Mouse (Mus musculus) midbrain, embryonic 14.5 days (tissue): ENCODE measurements around the gene Ube2o. TPM values are rescaled to one million over a fixed set of nuclear protein-coding genes. Genes with fewer than 3 reads are reported as not detected.
A peak's percentile ranks its signal among the peaks of the same experiment; 100 is the strongest.

Experiments used
- ATAC-seq: fragments of 200-750 bp; cut with Nextera tagmentation; 2 replicates; pipeline ENCODE4 v1.8.0; 2017; ENCODE audit warnings: moderate number of reproducible peaks, moderate library complexity; ENCODE audit not compliant: low FRiP score, low TSS enrichment
- DNase-seq: peaks from one replicate; pipeline ENCODE4 v3.0.0-alpha.2; 2015
- H3K27ac ChIP-seq: fragments of 300-500 bp; sonication (generic); replicated peaks from 2 replicates; pipeline ENCODE4 v1.5.1; 2014; ENCODE audit warnings: mild to moderate bottlenecking, low read depth, low read length, moderate library complexity
- H3K27me3 ChIP-seq: fragments of 300-500 bp; sonication (generic); 2 replicates; pipeline ENCODE4 v1.6.1; 2014; ENCODE audit warnings: low read length, control low read depth, mixed read lengths; ENCODE audit not compliant: control insufficient read depth, insufficient read depth
- H3K36me3 ChIP-seq: fragments of 300-500 bp; sonication (generic); 2 replicates; pipeline ENCODE4 v1.6.1; 2014; ENCODE audit warnings: low read length, control low read depth; ENCODE audit not compliant: control insufficient read depth, insufficient read depth
- H3K4me1 ChIP-seq: fragments of 300-500 bp; sonication (generic); 2 replicates; pipeline ENCODE4 v1.6.1; 2014; ENCODE audit warnings: mild to moderate bottlenecking, antibody characterized with exemption, low read length, control low read depth; ENCODE audit not compliant: control insufficient read depth, insufficient read depth
- H3K4me2 ChIP-seq: fragments of 300-500 bp; sonication (generic); 2 replicates; pipeline ENCODE4 v1.6.1; 2014; ENCODE audit warnings: mild to moderate bottlenecking, low read length, moderate library complexity
- H3K4me3 ChIP-seq: fragments of 300-500 bp; sonication (generic); replicated peaks from 2 replicates; pipeline ENCODE4 v1.5.1; 2014; ENCODE audit warnings: low read depth, low read length
- H3K9ac ChIP-seq: fragments of 300-500 bp; sonication (generic); replicated peaks from 2 replicates; pipeline ENCODE4 v1.6.1; 2014; ENCODE audit warnings: mild to moderate bottlenecking, low read length, moderate library complexity
- H3K9me3 ChIP-seq: fragments of 300-500 bp; sonication (generic); 2 replicates; pipeline ENCODE4 v1.6.1; 2016; ENCODE audit warnings: low read length, control low read depth, mixed read lengths; ENCODE audit not compliant: control insufficient read depth
- WGBS: fragments of 180-500 bp; shearing (Covaris S2); extraction: QIAGEN DNeasy Blood & Tissue Kit; methylation state at CpG from one replicate; pipeline ENCODE4 v1.1.7; 2014; 5-methylcytosine and 5-hydroxymethylcytosine counted together
- polyA plus RNA-seq: library from polyadenylated mRNA; unstranded; fragments of >200 nt; fragmentation: Nextera tagmentation; extraction: Ambion mirVana; gene quantifications from 2 replicates; pipeline ENCODE4 v1.2.1, GENCODE M21; 2014

The Ube2o gene
- polyA plus RNA-seq, 1 experiment from 2014 or later: 26.9 TPM

GRCm38 (mm10) chr11:116607717-116608116 is 26.5 kb upstream of the Ube2o start:
- H3K4me2 ChIP-seq: no peak overlapping the region
- H3K9ac ChIP-seq: no peak overlapping the region
- ATAC-seq (no peak), DNase-seq (no peak)
- H3K36me3 ChIP-seq: no peaks in the 10 kb centered on the region
- no peaks in the 10 kb centered on the region for H3K4me1 ChIP-seq
- H3K27me3 ChIP-seq: no peaks in the 10 kb centered on the region
- H3K4me3 ChIP-seq: no peak overlapping the region
- 86% methylated on average over 3 of the region's 3 CpGs for WGBS
- no peak overlapping the region for H3K27ac ChIP-seq
- H3K9me3 ChIP-seq: no peaks in the 10 kb centered on the region

- no peak overlapping the region for H3K4me3 ChIP-seq
- ATAC-seq (no peak), DNase-seq (no peak)
- 90% methylated on average over 12 of the region's 12 CpGs for WGBS
- no peak overlapping the region for H3K9ac ChIP-seq
- no peaks in the 10 kb centered on the region for H3K4me1 ChIP-seq
- H3K36me3 ChIP-seq: no peaks in the 10 kb centered on the region
- H3K9me3 ChIP-seq: no peaks in the 10 kb centered on the region
- H3K27me3 ChIP-seq: no peaks in the 10 kb centered on the region
- no peak overlapping the region for H3K27ac ChIP-seq
- H3K4me2 ChIP-seq: no peak overlapping the region
Measured at GRCm38 (mm10) chr11:116604097-116604496, 22.9 kb upstream of the Ube2o start.

- Histone ChIP-seq H3K27me3 (no peaks in the 10 kb centered on the region), H3K4me2 (no peak overlapping the region), H3K4me3 (no peak overlapping the region), H3K9ac (no peak overlapping the region), H3K9me3 (no peaks in the 10 kb centered on the region), H3K36me3 (no peaks in the 10 kb centered on the region), H3K4me1 (no peaks in the 10 kb centered on the region), H3K27ac (no peak overlapping the region)
- ATAC-seq (no peak), DNase-seq (no peak)
- 89% methylated on average over 10 of the region's 10 CpGs for WGBS
Measured at GRCm38 (mm10) chr11:116603339-116603738, 22.1 kb upstream of the Ube2o start.

- H3K27me3 ChIP-seq: no peaks in the 10 kb centered on the region
- DNase-seq: no peak
- H3K4me2 ChIP-seq: no peak overlapping the region
- ATAC-seq: no peak
- no peak overlapping the region for H3K4me3 ChIP-seq
- WGBS: 86% methylated on average over 8 of the region's 8 CpGs
- H3K27ac ChIP-seq: no peak overlapping the region
- H3K9ac ChIP-seq: no peak overlapping the region
- H3K36me3 ChIP-seq: no peaks in the 10 kb centered on the region
- H3K4me1 ChIP-seq: no peaks in the 10 kb centered on the region
- H3K9me3 ChIP-seq: no peaks in the 10 kb centered on the region
Measured at GRCm38 (mm10) chr11:116602043-116602442, 20.8 kb upstream of the Ube2o start.

- Histone ChIP-seq H3K4me1 (no peaks in the 10 kb centered on the region), H3K27me3 (no peaks in the 10 kb centered on the region), H3K9ac (no peak overlapping the region), H3K36me3 (no peaks in the 10 kb centered on the region), H3K4me3 (no peak overlapping the region), H3K9me3 (no peaks in the 10 kb centered on the region), H3K4me2 (no peak overlapping the region), H3K27ac (no peak overlapping the region)
- DNase-seq (no peak), ATAC-seq (no peak)
- 93% methylated on average over 8 of the region's 8 CpGs for WGBS
Measured at GRCm38 (mm10) chr11:116601166-116601565, 19.9 kb upstream of the Ube2o start.

GRCm38 (mm10) chr11:116599230-116599629 is 18.0 kb upstream of the Ube2o start:
- H3K4me1 ChIP-seq: no peaks in the 10 kb centered on the region
- ATAC-seq (no peak), DNase-seq (no peak)
- no peak overlapping the region for H3K27ac ChIP-seq
- WGBS: 93% methylated on average over 15 of the region's 15 CpGs
- H3K4me3 ChIP-seq: no peak overlapping the region
- no peak overlapping the region for H3K9ac ChIP-seq
- H3K36me3 ChIP-seq: no peaks in the 10 kb centered on the region
- H3K9me3 ChIP-seq: no peaks in the 10 kb centered on the region
- H3K27me3 ChIP-seq: no peaks in the 10 kb centered on the region
- no peak overlapping the region for H3K4me2 ChIP-seq

GRCm38 (mm10) chr11:116598193-116598592 is 16.9 kb upstream of the Ube2o start:
- Histone ChIP-seq H3K36me3 (no peaks in the 10 kb centered on the region), H3K9me3 (no peaks in the 10 kb centered on the region), H3K27me3 (no peaks in the 10 kb centered on the region), H3K4me3 (no peak overlapping the region), H3K4me2 (no peak overlapping the region), H3K4me1 (peaks cover 2% of the 10 kb centered on the region), H3K9ac (no peak overlapping the region), H3K27ac (no peak overlapping the region)
- no peak for DNase-seq
- no peak for ATAC-seq
- WGBS: 88% methylated on average over 8 of the region's 8 CpGs

GRCm38 (mm10) chr11:116596766-116597165 is 15.5 kb upstream of the Ube2o start:
- H3K27ac ChIP-seq: no peak overlapping the region
- DNase-seq (no peak), ATAC-seq (no peak)
- no peaks in the 10 kb centered on the region for H3K36me3 ChIP-seq
- H3K9me3 ChIP-seq: no peaks in the 10 kb centered on the region
- no peaks in the 10 kb centered on the region for H3K27me3 ChIP-seq
- H3K4me1 ChIP-seq: peaks cover 6% of the 10 kb centered on the region
- no peak overlapping the region for H3K4me2 ChIP-seq
- no peak overlapping the region for H3K4me3 ChIP-seq
- WGBS: 89% methylated on average over 19 of the region's 19 CpGs
- H3K9ac ChIP-seq: no peak overlapping the region

- Histone ChIP-seq H3K27ac (0 out of 2 replicates have a peak overlapping the region, but pooled peaks have one; percentile 13), H3K4me2 (no peak overlapping the region), H3K4me3 (no peak overlapping the region), H3K4me1 (peaks cover 16% of the 10 kb centered on the region), H3K9ac (0 out of 2 replicates have a peak overlapping the region, but pooled peaks have one; percentile 16), H3K9me3 (no peaks in the 10 kb centered on the region), H3K36me3 (no peaks in the 10 kb centered on the region), H3K27me3 (no peaks in the 10 kb centered on the region)
- 42% methylated on average over 4 of the region's 4 CpGs for WGBS
- DNase-seq (peak; percentile 18), ATAC-seq (no peak)
Measured at GRCm38 (mm10) chr11:116593345-116593744, 12.1 kb upstream of the Ube2o start.
